Mouse (Mus musculus): ENCODE measurements at regions not wholly inside any gene's neighbourhood (a gene's known extent, or its start where the extent isn't known, plus 50 kb on each side); places are given as distances from the start of the nearest gene placed in this dataset.

- H3K9me3 ChIP-seq (replicated peaks; ENCODE audit: insufficient read depth, low read length), result no peaks in the 10 kb centered on the region
- H3K27me3 ChIP-seq (ENCODE audit: control insufficient read depth in 1 of 2, insufficient read depth in 2 of 2, low read length in 2 of 2), result no peaks in the 10 kb centered on the region
- no peak overlapping the region for H3K4me3 ChIP-seq (ENCODE audit: control insufficient read depth in 1 of 2, insufficient read depth in 1 of 2, low read depth in 2 of 2, low read length in 2 of 2)
- no peak for DNase-seq (ENCODE audit: low read depth, low spot score)
- no peak overlapping the region for H3K27ac ChIP-seq (ENCODE audit: control insufficient read depth, low read depth, low read length)
- TF ChIP-seq NRF1 (IDR thresholded peaks at IDR 0.05; ENCODE audit: insufficient read depth, low read depth, low read length, poor library complexity, severe bottlenecking) (no peak), POLR2AphosphoS5 (IDR thresholded peaks at IDR 0.05; ENCODE audit: borderline replicate concordance, low read depth, low read length) (no peak), E2F4 (IDR thresholded peaks at IDR 0.05; ENCODE audit: borderline replicate concordance, low read depth, low read length) (no peak), ZC3H11A (IDR thresholded peaks at IDR 0.05; ENCODE audit: low read depth, low read length) (no peak), MXI1 (IDR thresholded peaks at IDR 0.05; ENCODE audit: low read depth, low read length) (no peak), ELF1 (IDR thresholded peaks at IDR 0.05; ENCODE audit: low read depth, low read length) (no peak)
- H3K4me1 ChIP-seq (ENCODE audit: control insufficient read depth in 1 of 2, insufficient read depth in 2 of 2, low read length in 2 of 2), result no peaks in the 10 kb centered on the region
- H3K79me2 ChIP-seq (ENCODE audit: control insufficient read depth, insufficient read depth, low read length, poor library complexity), result no peaks in the 10 kb centered on the region
- H3K36me3 ChIP-seq (ENCODE audit: control insufficient read depth in 1 of 2, insufficient read depth in 2 of 2, low read length in 2 of 2), result no peaks in the 10 kb centered on the region
- no peak overlapping the region for H3K9ac ChIP-seq (ENCODE audit: control insufficient read depth, low read depth, low read length, poor library complexity, severe bottlenecking)
These were observed 95.7 kb downstream of the Fam84a start for GRCm38 (mm10) chr12:14056116-14056515.

- Histone ChIP-seq H3K36me3 (ENCODE audit: control insufficient read depth in 1 of 2, insufficient read depth in 2 of 2, low read length in 2 of 2) (no peaks in the 10 kb centered on the region), H3K4me1 (ENCODE audit: control insufficient read depth in 1 of 2, insufficient read depth in 2 of 2, low read length in 2 of 2) (no peaks in the 10 kb centered on the region), H3K27me3 (ENCODE audit: control insufficient read depth in 1 of 2, insufficient read depth in 2 of 2, low read length in 2 of 2) (no peaks in the 10 kb centered on the region), H3K79me2 (ENCODE audit: control insufficient read depth, insufficient read depth, low read length, poor library complexity) (no peaks in the 10 kb centered on the region), H3K9me3 (replicated peaks; ENCODE audit: insufficient read depth, low read length) (no peaks in the 10 kb centered on the region), H3K9ac (ENCODE audit: control insufficient read depth, low read depth, low read length, poor library complexity, severe bottlenecking) (no peak overlapping the region), H3K4me3 (ENCODE audit: control insufficient read depth in 1 of 2, insufficient read depth in 1 of 2, low read depth in 2 of 2, low read length in 2 of 2) (no peak overlapping the region), H3K27ac (ENCODE audit: control insufficient read depth, low read depth, low read length) (no peak overlapping the region)
- DNase-seq (ENCODE audit: low read depth, low spot score), result no peak
- no peak for TF ChIP-seq HCFC1 (IDR thresholded peaks at IDR 0.05; ENCODE audit: low read depth, low read length)
- TF ChIP-seq RCOR1 (IDR thresholded peaks at IDR 0.05; ENCODE audit: low read depth, low read length), result no peak
These were observed 119.5 kb downstream of the Fam84a start for GRCm38 (mm10) chr12:14032363-14032762.

GRCm38 (mm10) chr12:14015271-14015670, 136.6 kb downstream of the Fam84a start:
- H3K9ac ChIP-seq (ENCODE audit: control insufficient read depth, low read depth, low read length, poor library complexity, severe bottlenecking), result no peak overlapping the region
- no peaks in the 10 kb centered on the region for H3K79me2 ChIP-seq (ENCODE audit: control insufficient read depth, insufficient read depth, low read length, poor library complexity)
- no peak for DNase-seq (ENCODE audit: low read depth, low spot score)
- H3K27me3 ChIP-seq (ENCODE audit: control insufficient read depth in 1 of 2, insufficient read depth in 2 of 2, low read length in 2 of 2), result no peaks in the 10 kb centered on the region
- no peaks in the 10 kb centered on the region for H3K9me3 ChIP-seq (replicated peaks; ENCODE audit: insufficient read depth, low read length)
- no peak overlapping the region for H3K27ac ChIP-seq (ENCODE audit: control insufficient read depth, low read depth, low read length)
- H3K36me3 ChIP-seq (ENCODE audit: control insufficient read depth in 1 of 2, insufficient read depth in 2 of 2, low read length in 2 of 2), result no peaks in the 10 kb centered on the region
- H3K4me3 ChIP-seq (ENCODE audit: control insufficient read depth in 1 of 2, insufficient read depth in 1 of 2, low read depth in 2 of 2, low read length in 2 of 2), result no peak overlapping the region
- H3K4me1 ChIP-seq (ENCODE audit: control insufficient read depth in 1 of 2, insufficient read depth in 2 of 2, low read length in 2 of 2), result no peaks in the 10 kb centered on the region
- TF ChIP-seq CTCF (IDR thresholded peaks at IDR 0.05 in 2 of 3, conservative IDR thresholded peaks at IDR 0.05 in 1 of 3; ENCODE audit: control insufficient read depth in 1 of 3, insufficient read depth in 1 of 3, low read depth in 2 of 3, low read length in 3 of 3, poor library complexity in 1 of 3, severe bottlenecking in 1 of 3) (no peak), NELFE (IDR thresholded peaks at IDR 0.05; ENCODE audit: low read depth, low read length) (no peak), TCF12 (IDR thresholded peaks at IDR 0.05; ENCODE audit: low read depth, low read length) (no peak), SIN3A (IDR thresholded peaks at IDR 0.05; ENCODE audit: low read length) (no peak), ELF1 (IDR thresholded peaks at IDR 0.05; ENCODE audit: low read depth, low read length) (no peak)

Measured in MEL (cell line).